Mouse (Mus musculus): ENCODE measurements around the gene Wdr46. TPM values are rescaled to one million over a fixed set of nuclear protein-coding genes. Genes with fewer than 3 reads are reported as not detected.
A peak's percentile ranks its signal among the peaks of the same experiment; 100 is the strongest.

The Wdr46 gene
- total and polyA plus RNA-seq, 3 experiments, result 39.8 to 72.4 (median 49.7) TPM

GRCm38 (mm10) chr17:33920282-33921097 is 20.0 kb upstream of the Wdr46 start (continued):
- no peak for TF ChIP-seq ZNF384 (IDR thresholded peaks at IDR 0.05; ENCODE audit: low read depth, low read length)
- no peak for TF ChIP-seq ZC3H11A (IDR thresholded peaks at IDR 0.05; ENCODE audit: low read depth, low read length)
- peak; percentile 30; the same call in 1 of the 2 replicates for TF ChIP-seq MAX (IDR thresholded peaks at IDR 0.05; ENCODE audit: low read length)
- TF ChIP-seq HCFC1 (IDR thresholded peaks at IDR 0.05; ENCODE audit: low read depth, low read length), result no peak
- TF ChIP-seq RAD21 (IDR thresholded peaks at IDR 0.05; ENCODE audit: low read depth, low read length), result peak; percentile 39
- peak; percentile 36; the same call in 1 of the 2 replicates for TF ChIP-seq RCOR1 (conservative IDR thresholded peaks at IDR 0.05; ENCODE audit: low read depth, low read length)

GRCm38 (mm10) chr17:33921361-33921760 is 19.1 kb upstream of the Wdr46 start:
- dilution Hi-C loops (cut with MboI; ENCODE audit: extremely low pct_ligation_motif_present, extremely low pct_unique_long_range_greater_than_20kb, low sequenced_read_pairs), result no loop called here
- Histone ChIP-seq H3K27me3 (replicated peaks) (no peaks in the 10 kb centered on the region), H3K9ac (ENCODE audit: insufficient read depth, low read depth) (no peak overlapping the region), H3K36me3 (replicated peaks in 1 of 2; ENCODE audit: control insufficient read depth in 1 of 2, insufficient read depth in 1 of 2, low read length in 1 of 2) (peaks cover 51 to 70% of the 10 kb centered on the region in 2 experiments), H3K4me3 (replicated peaks in 1 of 3; ENCODE audit: low read depth in 2 of 3, low read length in 2 of 3, poor library complexity in 1 of 3) (peak overlapping the region in 2 of 3 experiments; percentile 71 to 83), H3K4me1 (ENCODE audit: control insufficient read depth in 1 of 2, insufficient read depth in 2 of 2) (peaks cover 27 to 37% of the 10 kb centered on the region in 2 experiments), H3K79me2 (replicated peaks; ENCODE audit: control insufficient read depth, extremely low read depth, insufficient read depth, poor library complexity, severe bottlenecking) (peaks cover 22% of the 10 kb centered on the region), H3K4me2 (ENCODE audit: insufficient read depth, low read depth, poor library complexity, severe bottlenecking) (peak overlapping the region; percentile 85), H3K27ac (ENCODE audit: insufficient read depth, low read depth) (no peak overlapping the region), H3K9me3 (replicated peaks; ENCODE audit: low read length) (peaks cover 10% of the 10 kb centered on the region)
- no peak for TF ChIP-seq RAD21 (IDR thresholded peaks at IDR 0.05; ENCODE audit: low read depth, low read length)
- TF ChIP-seq CHD2 (IDR thresholded peaks at IDR 0.05; ENCODE audit: low read length), result no peak
- no peak for TF ChIP-seq ETS1 (conservative IDR thresholded peaks at IDR 0.05; ENCODE audit: low read depth, low read length)
- TF ChIP-seq CTCF (conservative IDR thresholded peaks at IDR 0.05 in 1 of 2, IDR thresholded peaks at IDR 0.05 in 1 of 2; ENCODE audit: low read depth in 2 of 2, low read length in 2 of 2), result no peak
- TF ChIP-seq MEF2A (IDR thresholded peaks at IDR 0.05; ENCODE audit: borderline replicate concordance, low read depth, low read length), result no peak
- no peak for TF ChIP-seq PAX5 (IDR thresholded peaks at IDR 0.05; ENCODE audit: low read length)
- no peak for TF ChIP-seq MAZ (IDR thresholded peaks at IDR 0.05; ENCODE audit: low read depth, low read length)
- no peak for TF ChIP-seq BHLHE40 (IDR thresholded peaks at IDR 0.05; ENCODE audit: low read depth, low read length)
- TF ChIP-seq MYC (IDR thresholded peaks at IDR 0.05; ENCODE audit: low read depth, low read length), result no peak
- TF ChIP-seq NELFE (IDR thresholded peaks at IDR 0.05; ENCODE audit: low read depth, low read length), result no peak
- in situ Hi-C loops (cut with MboI; ENCODE audit: low pct_ligation_motif_present, low pct_unique_long_range_greater_than_20kb, low sequenced_read_pairs), result no loop called here
- DNase-seq (ENCODE audit: extremely low read depth), result no peak

- Histone ChIP-seq H3K36me3 (replicated peaks in 1 of 2; ENCODE audit: control insufficient read depth in 1 of 2, insufficient read depth in 1 of 2, low read length in 1 of 2) (peaks cover 61 to 78% of the 10 kb centered on the region in 2 experiments), H3K4me2 (ENCODE audit: insufficient read depth, low read depth, poor library complexity, severe bottlenecking) (no peak overlapping the region), H3K27me3 (replicated peaks) (no peaks in the 10 kb centered on the region), H3K27ac (ENCODE audit: insufficient read depth, low read depth) (no peak overlapping the region), H3K4me1 (ENCODE audit: control insufficient read depth in 1 of 2, insufficient read depth in 2 of 2) (peaks cover 5 to 24% of the 10 kb centered on the region in 2 experiments; a peak in 3 of 4 replicates), H3K9me3 (replicated peaks; ENCODE audit: low read length) (peaks cover 3% of the 10 kb centered on the region), H3K4me3 (replicated peaks in 1 of 3; ENCODE audit: low read depth in 2 of 3, low read length in 2 of 3, poor library complexity in 1 of 3) (no peak overlapping the region), H3K79me2 (replicated peaks; ENCODE audit: control insufficient read depth, extremely low read depth, insufficient read depth, poor library complexity, severe bottlenecking) (peaks cover 24% of the 10 kb centered on the region), H3K9ac (ENCODE audit: insufficient read depth, low read depth) (no peak overlapping the region)
- DNase-seq (ENCODE audit: extremely low read depth), result peak; percentile 75
- dilution Hi-C loops (cut with MboI; ENCODE audit: extremely low pct_ligation_motif_present, extremely low pct_unique_long_range_greater_than_20kb, low sequenced_read_pairs), result no loop called here
- in situ Hi-C loops (cut with MboI; ENCODE audit: low pct_ligation_motif_present, low pct_unique_long_range_greater_than_20kb, low sequenced_read_pairs), result no loop called here
- no peak for TF ChIP-seq MAZ (IDR thresholded peaks at IDR 0.05; ENCODE audit: low read depth, low read length)
- no peak for TF ChIP-seq EP300 (IDR thresholded peaks at IDR 0.05; ENCODE audit: low read length)
- TF ChIP-seq IRF4 (IDR thresholded peaks at IDR 0.05; ENCODE audit: low read depth, low read length), result no peak
- no peak for TF ChIP-seq POLR2AphosphoS2 (IDR thresholded peaks at IDR 0.05; ENCODE audit: low read depth, low read length)
- TF ChIP-seq BHLHE40 (IDR thresholded peaks at IDR 0.05; ENCODE audit: low read depth, low read length), result no peak
- no peak for TF ChIP-seq USF1 (IDR thresholded peaks at IDR 0.05; ENCODE audit: low read depth, low read length)
- TF ChIP-seq RAD21 (IDR thresholded peaks at IDR 0.05; ENCODE audit: low read depth, low read length), result peak; percentile 56
- no peak for TF ChIP-seq NELFE (IDR thresholded peaks at IDR 0.05; ENCODE audit: low read depth, low read length)
- peak; percentile 39 to 69; a peak in 3 of 4 replicates for TF ChIP-seq CTCF (conservative IDR thresholded peaks at IDR 0.05 in 1 of 2, IDR thresholded peaks at IDR 0.05 in 1 of 2; ENCODE audit: low read depth in 2 of 2, low read length in 2 of 2)
- TF ChIP-seq JUN (IDR thresholded peaks at IDR 0.05; ENCODE audit: insufficient read depth, low read depth, low read length), result no peak
- TF ChIP-seq SIN3A (IDR thresholded peaks at IDR 0.05; ENCODE audit: low read length), result no peak
- no peak for TF ChIP-seq ZKSCAN1 (IDR thresholded peaks at IDR 0.05; ENCODE audit: borderline replicate concordance, low read depth, low read length)
- TF ChIP-seq SMC3 (IDR thresholded peaks at IDR 0.05; ENCODE audit: low read depth, low read length), result peak; percentile 55
- TF ChIP-seq ZC3H11A (IDR thresholded peaks at IDR 0.05; ENCODE audit: low read depth, low read length), result no peak
- TF ChIP-seq UBTF (IDR thresholded peaks at IDR 0.05; ENCODE audit: low read depth, low read length), result no peak
- TF ChIP-seq USF2 (conservative IDR thresholded peaks at IDR 0.05; ENCODE audit: low read depth, low read length), result no peak
- no peak for TF ChIP-seq MXI1 (IDR thresholded peaks at IDR 0.05; ENCODE audit: low read depth, low read length)
Measured at GRCm38 (mm10) chr17:33924577-33925283, 15.7 kb upstream of the Wdr46 start.
